Mouse (Mus musculus) embryonic fibroblast, embryonic 13.5 days (primary cell): ENCODE data around the gene Siah2.

Experiments used
- CTCF ChIP-seq: IDR thresholded peaks from 2 replicates; pipeline ENCODE4 v1.5.1; 2011; ENCODE audit warnings: mild to moderate bottlenecking, control low read depth, low read length, moderate library complexity, borderline replicate concordance; ENCODE audit not compliant: insufficient read depth
- POLR2A ChIP-seq: IDR thresholded peaks from 2 replicates; pipeline ENCODE4 v1.6.1; 2011; ENCODE audit warnings: low read depth, mild to moderate bottlenecking, control low read depth, low read length, moderate library complexity

DNA sequence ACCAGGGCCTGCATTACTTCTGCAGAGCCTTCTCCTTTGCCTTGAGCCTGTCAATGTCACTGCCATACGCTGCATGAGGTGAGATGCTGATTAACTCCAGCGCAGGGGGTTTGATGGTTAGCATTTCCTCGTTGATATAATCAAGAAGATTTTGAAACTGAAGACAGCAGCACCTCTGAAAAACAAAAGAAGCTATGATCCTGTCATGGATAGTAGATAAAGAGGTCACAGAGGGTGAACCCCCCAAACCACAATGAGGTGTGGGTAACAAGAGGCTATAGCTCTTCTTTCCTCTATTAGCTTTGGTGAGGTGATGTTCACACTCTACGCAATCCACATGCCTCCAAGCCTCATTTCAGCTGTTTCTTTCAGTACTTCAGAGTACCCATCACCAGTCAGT lies 67.2 kb downstream of the Siah2 start:
- no peak for TF ChIP-seq POLR2A
- TF ChIP-seq CTCF = no peak
